Mouse (Mus musculus): ENCODE data around the gene Fance.

The Fance gene

DNA sequence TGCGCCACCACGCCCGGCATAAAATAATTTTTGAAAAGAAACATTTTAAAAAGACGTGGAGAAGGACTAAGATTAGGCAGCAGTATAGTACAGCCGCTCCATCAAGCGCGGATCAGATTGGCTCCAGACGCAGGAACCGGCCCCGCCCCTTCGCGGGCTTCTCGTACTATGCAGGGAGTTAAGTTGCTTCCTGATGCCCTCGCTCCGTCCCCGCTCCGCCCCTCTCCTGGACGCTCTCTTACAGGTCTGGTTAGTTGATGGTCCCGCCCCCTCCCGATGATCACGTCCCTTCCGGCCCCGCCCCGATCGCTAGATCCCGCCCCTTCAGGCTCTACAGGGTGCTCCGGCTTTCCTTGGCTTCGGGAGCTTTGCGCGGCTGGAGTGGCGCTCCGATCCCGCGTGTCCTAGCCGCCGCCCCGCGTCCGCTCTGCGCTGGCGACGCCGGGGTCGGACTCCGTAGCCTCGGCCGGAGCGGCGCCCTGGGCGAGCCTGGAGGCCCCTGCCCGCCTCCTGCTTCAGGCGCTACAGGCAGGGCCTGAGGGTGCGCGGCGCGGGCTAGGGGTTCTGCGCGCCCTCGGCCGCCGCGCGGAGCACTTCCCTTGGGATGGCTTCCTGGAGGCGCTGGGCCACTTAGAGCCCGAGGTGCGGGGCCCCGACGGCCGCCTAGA is at the start of gene Fance:
Fance (plus strand) TSS at position 308 of the 668 bp plus-strand sequence.
- DNase-seq (ENCODE audit: extremely low spot score): peak; percentile 99

- no peak for DNase-seq (ENCODE audit: extremely low spot score)
Measured at GRCm38 (mm10) chr17:28267251-28267650, 46.1 kb upstream of the Fance start.

GRCm38 (mm10) chr17:28270165-28270564 is 43.2 kb upstream of the Fance start:
- no peak for DNase-seq (ENCODE audit: extremely low spot score)

GRCm38 (mm10) chr17:28271537-28272266 is 41.6 kb upstream of the Fance start:
- DNase-seq (ENCODE audit: extremely low spot score): no peak

DNA sequence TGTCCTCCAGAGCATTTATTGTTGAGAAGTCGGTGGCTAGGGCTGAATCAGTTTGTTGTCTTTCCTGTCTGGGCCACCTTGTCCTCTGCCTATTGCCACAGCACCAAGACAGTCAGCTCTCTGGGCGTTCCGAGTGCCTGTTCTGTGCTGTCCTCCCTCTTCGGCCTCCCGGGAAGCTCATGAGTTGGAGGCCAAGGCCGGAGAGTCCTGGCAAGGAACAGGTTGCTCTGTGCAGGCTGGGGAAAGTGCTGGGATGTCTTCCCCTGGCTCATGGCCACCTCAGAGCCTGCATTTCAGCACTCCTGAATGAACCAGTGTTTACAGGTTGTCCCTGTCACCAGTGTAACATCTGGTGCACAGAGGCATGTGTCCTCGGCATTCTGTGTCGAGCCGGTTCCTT is 41.0 kb upstream of the Fance start:
- DNase-seq (ENCODE audit: extremely low spot score): no peak

DNA sequence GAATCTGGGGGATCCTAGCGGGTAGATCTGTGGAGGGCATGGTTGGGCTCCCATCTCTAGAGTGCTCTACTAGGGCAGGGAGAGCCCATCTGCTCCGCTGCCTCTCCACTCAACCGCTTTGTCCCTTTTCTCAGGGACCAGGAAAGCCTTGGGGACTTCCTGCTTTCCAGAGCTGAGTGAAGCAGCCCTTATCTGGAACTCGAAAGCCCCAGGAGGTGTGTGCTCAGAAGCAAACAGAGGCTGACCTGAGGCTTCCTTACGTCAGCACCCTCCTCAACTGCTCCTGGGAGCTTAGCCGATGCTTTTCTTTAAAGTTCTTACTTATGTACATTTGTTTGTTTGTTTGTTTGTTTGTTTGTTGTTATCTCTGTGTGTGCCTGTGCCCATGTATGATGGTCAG is 40.5 kb upstream of the Fance start:
- DNase-seq (ENCODE audit: extremely low spot score): no peak

DNA sequence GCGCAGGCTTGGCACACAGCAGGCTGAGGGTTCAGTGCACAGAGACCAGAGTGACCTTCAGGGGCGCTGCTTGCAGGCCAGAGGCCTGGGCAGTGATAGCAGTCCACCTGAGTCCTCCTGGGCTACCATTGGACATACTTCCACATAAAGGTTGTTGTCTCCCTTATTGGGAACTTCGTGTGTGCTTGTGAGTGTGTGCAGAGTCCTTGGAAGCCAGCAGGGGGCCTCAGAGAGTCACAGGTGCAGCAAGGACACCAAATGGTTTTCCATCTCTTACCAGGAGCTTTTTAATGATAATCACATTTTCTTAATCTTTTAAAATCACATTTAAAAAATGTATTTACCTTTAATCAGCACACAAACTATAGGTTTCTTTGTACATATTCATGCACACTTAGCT is 38.6 kb upstream of the Fance start:
- DNase-seq (ENCODE audit: extremely low spot score): no peak

- DNase-seq (ENCODE audit: extremely low spot score): no peak
Measured at GRCm38 (mm10) chr17:28277226-28277625, 36.1 kb upstream of the Fance start.

DNA sequence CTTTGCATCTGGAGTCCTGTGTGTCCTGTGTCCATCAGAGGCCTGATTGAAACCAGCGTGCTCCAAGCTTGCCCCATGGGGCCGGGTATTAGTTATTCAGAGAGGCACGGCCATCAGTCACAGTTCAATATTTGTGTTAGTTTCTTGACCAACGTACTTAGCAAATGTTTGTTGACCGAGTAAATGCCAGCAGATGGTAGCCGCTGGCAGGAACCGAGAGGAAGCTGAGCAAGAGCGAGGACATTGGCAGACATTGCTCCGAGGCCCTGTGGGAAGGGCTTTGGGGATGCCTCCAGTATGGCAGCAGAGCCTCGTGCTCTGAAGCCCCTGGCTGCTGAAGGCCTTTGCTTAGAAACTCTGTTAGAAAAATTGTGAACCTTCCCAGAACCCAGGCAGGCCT is 35.6 kb upstream of the Fance start:
- DNase-seq (ENCODE audit: extremely low spot score): no peak

DNA sequence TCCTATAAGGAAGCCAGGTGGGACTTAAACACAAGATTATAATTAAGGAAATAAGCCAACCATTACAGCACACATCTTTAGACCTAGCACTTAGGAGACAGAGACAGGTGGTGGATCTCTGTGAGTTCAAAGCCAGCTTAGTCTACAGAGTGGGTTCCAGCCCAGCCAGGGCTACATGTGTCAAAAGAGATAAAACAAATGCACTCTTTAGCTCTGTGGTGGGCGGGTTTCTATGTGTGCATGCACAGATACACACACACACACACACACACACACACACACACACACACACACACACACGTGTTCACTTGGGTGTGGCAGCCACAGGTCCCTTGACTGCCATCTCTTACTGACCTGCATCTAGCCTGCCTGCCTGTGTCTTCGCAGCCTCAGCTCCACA is 35.2 kb upstream of the Fance start:
- no peak for DNase-seq (ENCODE audit: extremely low spot score)

GRCm38 (mm10) chr17:28279236-28279635 is 34.1 kb upstream of the Fance start:
- no peak for DNase-seq (ENCODE audit: extremely low spot score)

- DNase-seq (ENCODE audit: extremely low spot score): no peak
Measured at GRCm38 (mm10) chr17:28279780-28280422, 33.4 kb upstream of the Fance start.

- no peak for DNase-seq (ENCODE audit: extremely low spot score)
Measured at GRCm38 (mm10) chr17:28280423-28280800, 32.9 kb upstream of the Fance start.

- no peak for DNase-seq (ENCODE audit: extremely low spot score)
Measured at GRCm38 (mm10) chr17:28280831-28281377, 32.4 kb upstream of the Fance start.

DNA sequence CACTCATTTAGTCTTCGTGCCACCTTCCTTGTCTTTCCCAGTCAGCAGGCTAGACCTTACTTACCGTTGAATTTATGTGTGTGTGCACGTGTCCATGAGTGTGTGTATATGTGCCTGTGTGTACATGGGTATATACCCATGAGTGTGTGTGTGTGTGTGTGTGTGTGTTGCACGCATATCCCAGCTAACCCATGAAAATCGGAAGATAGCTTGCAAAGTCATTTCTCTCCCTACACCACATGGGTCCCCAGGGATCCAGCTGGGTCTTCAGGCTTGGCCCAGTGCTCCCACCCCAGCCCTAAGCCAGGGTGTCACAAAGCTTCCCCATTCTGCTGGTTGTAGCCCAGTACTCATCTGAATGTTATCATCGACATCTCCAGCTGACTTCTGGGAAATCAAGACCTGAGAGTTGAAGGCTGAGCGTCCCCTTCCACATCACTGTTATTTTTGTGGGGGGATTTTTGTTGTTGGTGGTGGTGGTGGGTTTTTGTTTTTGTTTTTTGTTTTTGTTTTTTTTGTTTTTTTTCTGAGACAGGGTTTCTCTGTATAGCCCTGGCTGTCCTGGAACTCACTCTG is 31.4 kb upstream of the Fance start:
- DNase-seq (ENCODE audit: extremely low spot score): no peak

GRCm38 (mm10) chr17:28283199-28283598 is 30.1 kb upstream of the Fance start:
- DNase-seq (ENCODE audit: extremely low spot score): no peak

DNA sequence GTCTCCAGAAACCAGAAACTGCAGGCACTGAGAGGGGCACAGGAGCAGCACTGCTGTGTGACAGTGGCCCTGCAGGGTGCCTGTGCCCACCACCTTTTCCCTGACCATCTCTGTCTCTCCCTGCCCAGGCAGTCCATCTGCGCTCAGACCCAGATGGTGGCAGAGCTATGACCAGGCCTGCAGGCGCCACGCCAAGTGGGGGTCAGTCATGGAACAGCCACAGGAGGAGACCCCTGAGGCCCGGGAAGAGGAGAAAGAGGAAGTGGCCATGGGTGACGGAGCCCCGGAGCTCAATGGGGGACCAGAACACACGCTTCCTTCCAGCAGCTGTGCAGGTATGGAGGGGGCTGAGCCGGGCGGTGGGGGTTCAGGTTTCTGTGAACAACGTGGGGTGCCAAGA is 27.2 kb upstream of the Fance start:
- DNase-seq (ENCODE audit: extremely low spot score): no peak

DNA sequence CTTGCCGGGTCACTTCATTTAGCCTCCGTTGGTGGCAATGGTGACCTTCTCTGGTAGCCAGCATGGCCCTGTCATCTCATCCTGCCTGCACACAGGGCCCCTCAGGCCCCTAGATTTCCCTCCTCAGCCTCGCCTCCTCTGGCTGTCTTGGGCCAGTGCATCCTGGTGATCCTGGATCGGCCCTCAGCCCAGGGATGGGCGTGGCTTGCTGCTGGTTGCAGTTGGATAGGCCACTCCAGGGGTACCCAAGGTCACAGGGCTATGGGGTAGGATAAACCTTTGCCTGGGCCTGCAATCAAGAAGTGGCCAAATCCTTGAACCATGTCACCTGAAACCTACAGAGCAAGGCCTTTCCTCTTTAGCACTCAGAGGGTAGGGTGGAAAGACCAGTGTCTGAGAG is 26.4 kb upstream of the Fance start:
- no peak for DNase-seq (ENCODE audit: extremely low spot score)

GRCm38 (mm10) chr17:28287578-28287977 is 25.7 kb upstream of the Fance start:
- DNase-seq (ENCODE audit: extremely low spot score): no peak

DNA sequence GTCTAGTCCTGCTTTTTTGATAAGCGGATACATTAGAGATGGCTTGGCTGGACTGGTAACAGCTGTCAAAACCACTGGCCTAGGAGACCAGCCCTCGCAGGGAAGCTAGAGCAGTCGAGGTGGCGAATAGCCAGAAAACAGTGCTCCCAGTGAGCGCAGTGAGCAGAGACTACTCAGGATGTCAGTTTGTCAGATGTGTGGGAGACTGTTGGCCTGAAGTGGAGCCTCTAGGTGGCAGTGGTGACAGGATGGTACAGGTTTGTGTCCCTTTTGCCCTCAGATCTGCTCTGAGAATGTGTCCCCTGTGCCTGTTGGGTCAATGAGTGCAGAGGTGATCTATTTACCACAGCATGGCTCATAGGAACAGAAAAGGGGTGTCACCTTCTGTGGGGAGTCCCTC is 25.3 kb upstream of the Fance start:
- DNase-seq (ENCODE audit: extremely low spot score): no peak

- DNase-seq (ENCODE audit: extremely low spot score): no peak
Measured at GRCm38 (mm10) chr17:28290262-28290661, 23.1 kb upstream of the Fance start.

GRCm38 (mm10) chr17:28290671-28291070 is 22.6 kb upstream of the Fance start:
- DNase-seq (ENCODE audit: extremely low spot score): no peak

Data from embryo, embryonic 9.5 days (tissue).